Mouse (Mus musculus): ENCODE measurements at regions not wholly inside any gene's neighbourhood (a gene's known extent, or its start where the extent isn't known, plus 50 kb on each side); places are given as distances from the start of the nearest gene placed in this dataset.

GRCm38 (mm10) chr1:151045334-151045733 is 52.1 kb upstream of the Hmcn1 start:
- DNase-seq (ENCODE audit: low spot score in 2 of 2), result no peak

DNA sequence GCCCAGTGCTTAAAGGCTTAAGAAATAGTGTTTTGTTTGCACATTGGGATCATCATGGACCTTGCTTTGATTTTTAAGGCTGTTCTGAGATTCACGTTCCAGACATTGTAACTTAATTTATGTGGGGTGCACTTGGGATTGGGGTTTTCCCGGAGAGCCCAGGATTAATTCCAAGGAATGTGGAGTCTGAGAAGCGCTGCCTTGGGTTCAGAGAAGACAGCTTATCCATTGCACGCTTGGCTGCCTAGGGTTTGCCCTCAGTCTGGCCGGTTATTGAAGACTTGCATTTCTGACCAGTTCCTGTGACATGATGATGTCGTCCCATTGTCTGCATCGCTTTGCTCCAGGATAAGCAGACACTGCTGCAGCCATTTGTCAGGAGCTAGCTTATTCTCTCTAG is 53.4 kb upstream of the Hmcn1 start:
- DNase-seq (ENCODE audit: low spot score in 2 of 2), result no peak

DNA sequence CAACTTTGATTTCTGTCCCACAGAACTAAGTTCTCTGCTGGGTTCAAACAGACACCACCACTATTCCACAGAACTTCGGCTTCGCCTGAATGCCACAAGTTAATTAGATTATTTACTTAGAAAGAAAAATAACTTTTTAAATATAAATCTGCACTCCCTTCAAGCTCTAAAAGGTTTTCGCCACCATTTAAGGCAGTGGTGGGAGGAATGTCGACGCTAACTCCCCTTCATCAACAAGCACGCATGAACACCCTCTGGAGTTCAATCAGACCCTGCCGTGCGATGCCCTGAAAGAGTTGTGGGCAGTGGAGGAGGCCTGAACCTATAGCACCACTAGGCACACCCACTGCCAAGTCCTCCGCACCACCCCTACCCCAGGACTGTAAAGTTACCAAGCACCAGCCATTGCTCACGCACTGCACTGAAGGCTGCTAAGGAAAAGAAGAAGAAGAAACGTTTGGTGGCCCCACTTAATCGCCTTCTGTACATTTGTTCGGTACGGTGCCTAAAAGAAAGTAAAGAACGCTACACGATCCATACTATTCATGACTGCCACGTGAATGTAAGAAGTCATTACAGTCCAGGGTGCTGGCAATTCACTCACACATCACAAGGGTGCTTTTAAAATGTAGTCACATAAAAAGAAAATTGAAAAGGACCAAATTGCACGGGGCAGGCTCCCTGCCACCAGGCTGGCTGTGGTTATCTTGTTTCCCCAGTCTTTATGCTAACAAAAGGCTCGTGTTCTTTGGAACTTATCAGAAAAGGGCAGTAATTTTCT is 56.7 kb upstream of the Hmcn1 start:
- no peak for DNase-seq (ENCODE audit: low spot score in 2 of 2)

- DNase-seq (ENCODE audit: low spot score in 2 of 2), result no peak
Observed at GRCm38 (mm10) chr1:151050507-151050816, 57.2 kb upstream of the Hmcn1 start.

GRCm38 (mm10) chr1:151053268-151053667 is 60.0 kb upstream of the Hmcn1 start:
- no peak for DNase-seq (ENCODE audit: low spot score in 2 of 2)

DNA sequence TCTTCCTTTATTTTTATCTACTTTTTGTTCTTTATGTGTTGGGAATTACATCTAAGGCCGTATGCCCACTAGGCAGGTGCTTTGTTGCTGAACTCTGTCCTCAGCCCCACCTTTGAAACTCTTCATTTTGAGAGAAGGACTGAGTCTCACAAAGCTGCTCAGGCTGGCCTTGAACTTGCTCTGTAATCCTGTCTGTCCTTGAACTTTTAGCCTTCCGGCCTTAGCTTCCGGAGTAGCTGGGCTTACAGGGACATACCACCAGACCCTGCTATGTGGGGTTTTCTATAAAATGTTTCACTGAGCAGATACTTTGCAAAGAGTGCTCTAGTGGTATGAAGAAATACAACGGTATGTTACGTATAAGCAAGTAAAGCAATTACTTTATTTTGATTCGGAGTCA is 62.2 kb upstream of the Hmcn1 start:
- DNase-seq (ENCODE audit: low spot score in 2 of 2), result no peak

DNA sequence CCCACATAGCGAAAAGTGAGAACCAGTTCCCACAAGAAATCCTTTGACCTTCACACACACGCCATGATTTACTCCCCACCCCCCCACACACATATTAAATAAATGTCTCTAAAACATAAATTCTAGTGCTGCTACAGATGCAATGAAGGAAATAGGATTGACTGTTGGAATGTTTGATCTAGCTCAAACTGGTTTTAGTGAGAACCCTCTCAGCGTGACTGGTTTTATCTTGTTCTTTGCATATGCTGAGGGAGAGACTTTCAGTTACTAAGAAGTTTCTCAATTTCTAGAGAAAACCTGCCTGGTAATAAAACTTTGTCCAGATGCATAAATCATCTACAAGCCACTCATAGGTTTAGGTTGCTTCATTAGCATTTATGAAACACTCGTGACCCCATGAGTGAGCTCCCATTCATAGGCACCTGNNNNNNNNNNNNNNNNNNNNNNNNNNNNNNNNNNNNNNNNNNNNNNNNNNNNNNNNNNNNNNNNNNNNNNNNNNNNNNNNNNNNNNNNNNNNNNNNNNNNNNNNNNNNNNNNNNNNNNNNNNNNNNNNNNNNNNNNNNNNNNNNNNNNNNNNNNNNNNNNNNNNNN is 66.4 kb upstream of the Hmcn1 start:
- no peak for DNase-seq (ENCODE audit: low spot score in 2 of 2)

DNA sequence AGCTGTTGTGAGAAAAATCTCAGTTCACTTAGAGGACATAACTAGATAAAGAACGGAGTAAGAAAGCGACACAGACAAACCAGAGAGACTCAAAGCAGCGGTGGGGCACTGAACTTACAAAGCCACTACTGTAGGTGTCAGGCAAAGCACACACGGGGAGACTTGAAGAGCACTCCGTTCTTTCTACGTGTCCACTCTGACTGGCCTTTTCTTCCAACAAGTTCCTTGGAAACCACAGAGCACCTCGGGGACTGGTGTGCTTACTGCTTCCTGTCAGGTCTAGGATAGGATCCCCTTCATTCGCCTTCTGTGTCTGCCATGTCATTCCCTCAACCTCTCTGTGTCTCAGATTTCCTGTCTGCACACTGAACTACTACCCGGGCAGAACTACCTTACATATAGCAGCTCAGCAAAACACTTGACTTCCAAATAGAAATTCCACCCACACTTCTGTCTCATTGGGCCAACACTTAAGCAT is 71.9 kb upstream of the Hmcn1 start:
- no peak for DNase-seq (ENCODE audit: low spot score in 2 of 2)

DNA sequence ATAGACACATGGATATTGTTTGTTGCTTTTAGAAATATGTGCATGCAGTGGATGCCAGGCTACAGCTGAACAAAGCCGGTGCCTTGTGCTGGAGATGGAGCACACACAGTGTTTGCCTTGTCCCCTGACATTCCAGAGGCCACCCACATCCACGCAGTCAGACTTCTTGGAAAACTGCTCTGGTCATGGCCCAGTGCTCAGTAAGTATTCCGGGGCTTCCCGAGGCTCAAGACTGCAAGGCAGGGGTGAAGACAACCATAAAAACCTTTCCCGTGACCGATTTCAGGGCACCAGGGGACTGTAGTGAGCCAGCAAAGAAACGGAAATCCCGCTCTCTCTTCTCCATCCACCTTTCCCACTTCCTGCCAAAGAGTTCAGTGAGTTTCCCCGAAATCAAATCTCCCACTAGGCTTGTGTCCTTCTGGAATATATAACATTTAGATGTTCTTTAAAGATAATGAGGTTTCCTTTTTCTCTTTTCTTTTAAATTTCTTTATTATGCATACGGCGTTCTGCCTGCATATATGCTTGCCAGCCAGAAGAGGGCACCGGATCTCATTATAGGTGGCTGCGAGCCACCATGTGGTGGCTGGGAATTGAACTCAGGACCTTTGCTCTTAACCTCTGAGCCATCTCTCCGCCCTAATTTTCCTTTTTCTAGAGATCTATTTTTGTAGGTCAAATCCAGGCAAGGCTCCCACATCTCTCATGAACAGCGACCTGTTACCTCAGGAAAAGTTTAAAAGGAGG is 73.3 kb upstream of the Hmcn1 start:
- DNase-seq (ENCODE audit: low spot score in 2 of 2), result no peak

GRCm38 (mm10) chr1:151074508-151075314 is 81.5 kb upstream of the Hmcn1 start:
- DNase-seq (ENCODE audit: low spot score in 2 of 2), result no peak

DNA sequence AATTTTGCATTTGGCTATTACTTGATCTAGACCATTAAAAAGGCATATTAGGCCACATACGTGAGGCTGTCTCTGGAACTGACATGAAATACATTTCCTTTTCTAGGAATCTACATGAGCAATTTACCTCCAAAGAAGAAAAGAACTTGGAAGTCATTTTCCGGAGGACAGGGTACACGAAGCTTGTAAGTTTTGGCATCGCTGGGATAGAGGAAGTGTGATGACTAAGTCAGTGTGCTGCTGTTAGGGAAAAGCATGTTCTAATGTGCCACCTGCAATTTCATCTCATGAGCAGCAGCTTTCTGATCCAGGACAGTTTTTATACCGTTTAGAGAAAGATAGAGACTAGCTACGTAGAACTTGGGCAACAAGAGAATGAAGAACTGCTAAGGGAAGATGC is 82.3 kb upstream of the Hmcn1 start:
- no peak for DNase-seq (ENCODE audit: low spot score in 2 of 2)

DNA sequence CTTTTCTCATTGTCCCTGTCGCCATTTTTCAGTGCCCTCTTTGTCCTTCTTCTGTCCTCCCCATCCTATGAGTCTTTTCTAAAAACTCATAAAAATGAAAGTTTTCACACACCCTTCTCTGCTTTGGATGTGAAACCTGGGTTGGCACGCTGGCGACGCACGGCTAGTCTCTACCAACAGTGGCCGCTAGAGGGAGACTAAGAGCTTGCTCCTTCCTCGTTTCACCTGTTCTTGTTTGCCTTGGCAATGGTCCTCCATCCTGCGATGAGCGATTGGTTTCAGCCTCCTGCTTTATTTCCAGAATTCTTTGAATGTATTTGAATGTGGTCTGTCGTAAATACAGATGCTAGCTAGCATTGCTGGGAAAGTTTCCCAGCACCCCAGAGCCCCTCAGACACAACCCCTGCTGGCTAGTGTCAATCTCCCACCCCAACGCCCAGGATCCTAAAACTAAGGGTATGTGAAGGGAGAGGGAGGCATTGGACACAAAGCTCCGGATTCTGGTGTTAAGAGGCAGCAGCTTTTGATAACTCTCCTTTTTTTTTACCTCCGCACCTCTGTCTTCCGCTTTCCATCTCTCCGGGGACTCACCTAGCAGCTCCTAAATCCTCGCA is 85.8 kb upstream of the Hmcn1 start:
- peak; percentile 69 to 77 for DNase-seq (ENCODE audit: low spot score in 2 of 2)

- DNase-seq (ENCODE audit: low spot score in 2 of 2), result no peak
Observed at GRCm38 (mm10) chr1:151079614-151080360, 86.6 kb upstream of the Hmcn1 start.

GRCm38 (mm10) chr1:151080510-151080980 is 87.3 kb upstream of the Hmcn1 start:
- DNase-seq (ENCODE audit: low spot score in 2 of 2), result no peak

GRCm38 (mm10) chr1:151082510-151083033 is 89.3 kb upstream of the Hmcn1 start:
- DNase-seq (ENCODE audit: low spot score in 2 of 2), result no peak

DNA sequence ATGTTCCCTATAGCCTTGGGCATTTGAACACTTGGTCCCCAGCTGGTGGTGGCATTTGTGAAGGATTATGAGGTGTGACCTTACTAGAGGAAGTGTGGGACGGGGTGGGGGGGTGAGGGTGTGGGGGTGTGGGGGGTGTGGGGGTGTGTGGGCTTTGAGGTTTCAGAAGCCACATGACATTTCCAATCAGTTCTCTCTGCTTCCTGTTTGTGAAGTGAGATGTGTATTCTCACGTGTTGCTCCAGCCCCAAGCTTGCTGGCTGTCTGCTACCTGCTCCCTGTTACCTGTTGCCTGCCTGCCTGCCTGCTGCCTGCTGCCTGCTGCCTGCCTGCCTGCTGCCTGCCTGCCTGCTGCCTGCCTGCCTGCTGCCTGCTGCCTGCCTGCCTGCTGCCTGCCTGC is 90.6 kb upstream of the Hmcn1 start:
- DNase-seq (ENCODE audit: low spot score in 2 of 2), result no peak

DNA sequence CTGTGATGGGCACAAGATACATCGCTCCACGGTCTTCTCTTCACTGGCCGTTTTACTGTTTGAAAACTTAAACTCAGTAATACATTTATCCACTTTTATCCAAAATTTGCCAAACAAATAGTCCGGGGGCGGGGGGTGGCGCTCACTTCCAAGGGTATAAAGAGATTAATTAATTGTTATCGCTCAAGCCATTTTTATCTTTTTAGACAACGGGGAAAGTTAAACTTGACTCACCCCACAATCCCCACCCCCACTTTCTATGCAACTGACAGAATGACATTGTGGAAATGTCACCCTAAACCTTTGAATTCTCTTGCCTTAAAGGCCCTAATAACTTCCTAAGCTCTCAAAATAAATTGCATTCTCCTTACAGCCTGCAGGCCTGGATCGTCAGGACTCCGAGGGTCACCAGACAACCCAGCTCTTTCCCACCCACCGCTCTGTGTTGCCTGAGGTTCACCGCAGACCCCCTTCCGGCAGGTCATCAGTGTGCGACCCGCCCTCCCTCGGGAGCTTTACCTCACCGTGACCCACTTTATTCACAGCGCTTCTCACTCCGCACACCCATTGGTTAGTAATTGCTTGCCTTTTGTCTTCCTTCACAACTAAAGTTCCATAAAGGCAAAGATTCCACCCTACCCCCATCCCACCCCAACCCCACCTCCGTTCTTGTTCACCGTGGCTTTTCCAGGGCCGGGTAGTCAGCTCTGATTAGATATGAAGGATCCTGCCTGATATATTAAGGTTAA is 93.0 kb upstream of the Hmcn1 start:
- DNase-seq (ENCODE audit: low spot score in 2 of 2), result no peak

DNA sequence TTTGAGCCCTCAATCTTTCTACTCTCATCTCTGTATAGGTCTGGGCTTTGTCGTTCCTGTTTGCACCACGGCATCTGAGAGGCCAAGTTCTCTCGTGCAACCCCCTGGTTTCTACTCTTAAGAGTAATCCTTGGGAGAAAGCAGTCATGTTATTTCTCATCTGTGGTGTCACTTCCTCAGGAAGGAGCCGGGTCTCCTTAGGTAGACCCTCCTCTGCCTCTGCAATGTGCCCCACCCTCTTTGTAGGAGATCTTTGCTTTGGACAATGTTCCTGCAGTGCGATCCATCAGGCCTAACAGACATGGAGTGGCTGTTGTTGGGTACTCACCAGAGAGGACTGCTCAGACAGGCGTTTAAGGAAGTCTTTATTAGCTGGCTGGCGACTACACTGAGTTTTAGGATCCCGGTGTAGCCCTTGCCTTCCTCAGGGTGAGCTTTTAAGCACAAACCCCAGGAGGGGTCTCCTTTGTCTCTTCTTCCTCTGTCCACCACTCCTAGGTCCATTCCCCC is 94.0 kb upstream of the Hmcn1 start:
- no peak for DNase-seq (ENCODE audit: low spot score in 2 of 2)

DNA sequence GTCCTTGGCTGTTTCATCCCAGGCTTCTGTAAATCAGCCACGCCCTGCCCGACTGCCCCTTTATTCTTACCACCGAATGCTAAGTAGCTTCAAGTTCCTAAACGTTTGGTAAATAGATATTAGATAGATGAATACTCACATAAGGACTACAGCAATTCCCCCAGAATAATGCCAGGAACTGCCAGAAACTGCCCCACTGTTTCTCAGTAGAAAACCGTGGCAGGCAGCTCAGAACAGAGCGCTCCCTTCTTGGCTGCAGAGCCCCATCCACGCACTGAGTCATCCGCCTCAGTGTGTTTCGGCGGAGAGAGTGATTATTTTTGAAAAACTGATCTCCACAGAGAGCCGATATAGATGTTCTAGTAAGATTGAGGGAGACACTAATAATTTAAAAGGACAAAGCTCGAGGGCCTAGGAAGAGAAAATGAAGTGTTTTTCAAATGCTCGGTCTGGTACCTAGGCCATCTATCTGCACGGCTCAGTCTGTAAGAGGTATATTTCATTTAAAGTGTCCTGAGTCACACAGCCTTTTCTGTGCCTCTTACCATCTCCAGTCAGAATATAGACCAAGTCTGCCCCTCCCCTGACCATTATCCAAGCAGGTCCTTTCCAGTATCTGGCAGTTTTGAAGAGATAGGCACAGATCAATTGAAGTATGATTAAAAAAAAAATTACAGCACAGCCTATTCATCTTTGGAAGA is 94.4 kb upstream of the Gm47985 start:
- DNase-seq (ENCODE audit: low spot score in 2 of 2), result peak; percentile 45 to 74
